7 mouse cellular contexts compared by ENCODE assay signal in the genomic region with DNA sequence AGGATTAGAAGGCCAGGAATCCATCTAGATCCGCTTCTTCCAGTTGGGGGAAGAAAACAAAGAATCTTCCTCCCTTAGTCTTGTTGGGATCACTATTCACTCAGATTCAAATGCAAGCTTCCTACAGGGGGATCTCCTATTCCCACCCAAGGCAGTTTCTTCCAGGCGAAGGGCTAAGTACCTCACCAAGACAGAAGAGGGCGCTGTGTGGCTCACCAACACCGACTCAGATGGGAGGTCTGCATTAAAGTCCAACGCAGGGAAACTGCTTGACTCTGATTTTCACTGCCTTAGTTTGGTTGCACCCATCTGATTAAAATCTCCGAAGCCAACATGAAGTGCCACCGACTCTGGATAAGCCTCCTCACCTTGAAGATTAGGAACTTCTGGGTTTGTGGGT. TPM values are rescaled to one million over a fixed set of nuclear protein-coding genes. Genes with fewer than 3 reads are reported as not detected.
DNase-seq lines count a peak whose midpoint lies in the region; ATAC-seq and TF ChIP-seq lines count a peak whose summit lies in the region.

No protein-coding gene starts in this region.

- DNase-seq in hindbrain, embryonic 11.5 days (ENCODE audit: low spot score): peak; percentile 53
- no peak for DNase-seq in spleen, adult 2 months (ENCODE audit: low read depth in 1 of 2, low spot score in 2 of 2)
- DNase-seq in spleen, postnatal 4 days (ENCODE audit: low spot score in 2 of 2): no peak
- peak; percentile 64 for DNase-seq in embryo, embryonic 10.5 days (ENCODE audit: low spot score)
- peak; percentile 72 for DNase-seq in testis, postnatal 10 days (ENCODE audit: low spot score)
- DNase-seq in cerebellum, adult 8-10 months: no peak

- peak; percentile 39; the same call in 1 of the 2 replicates for TF ChIP-seq CTCF in spleen, adult 2 months (IDR thresholded peaks at IDR 0.05; ENCODE audit: extremely low read depth, insufficient read depth, insufficient read length, insufficient replicate concordance)

- no peaks in the 10 kb centered on the region for H3K27me3 ChIP-seq in hindbrain, embryonic 11.5 days (ENCODE audit: control insufficient read depth, insufficient read depth, low read length)
- no peaks in the 10 kb centered on the region for H3K27me3 ChIP-seq in hindbrain, embryonic 12.5 days
- no peaks in the 10 kb centered on the region for H3K27me3 ChIP-seq in spleen, adult 2 months (ENCODE audit: control insufficient read depth, insufficient read depth, low read length)

- no peaks in the 10 kb centered on the region for H3K36me3 ChIP-seq in hindbrain, embryonic 11.5 days (ENCODE audit: control insufficient read depth, insufficient read depth, low read length)
- H3K36me3 ChIP-seq in hindbrain, embryonic 12.5 days: no peaks in the 10 kb centered on the region
- H3K36me3 ChIP-seq in spleen, adult 2 months (ENCODE audit: control insufficient read depth, insufficient read depth, low read length): no peaks in the 10 kb centered on the region

- WGBS in hindbrain, embryonic 11.5 days: 44% methylated on average over 7 of the region's 7 CpGs
- WGBS in hindbrain, embryonic 12.5 days: 38% methylated on average over 7 of the region's 7 CpGs
- 51% methylated on average over 7 of the region's 7 CpGs for WGBS in spleen, adult 2 months

- H3K4me2 ChIP-seq in hindbrain, embryonic 11.5 days (replicated peaks; ENCODE audit: low read depth, low read length): no peak overlapping the region
- H3K4me2 ChIP-seq in hindbrain, embryonic 12.5 days (replicated peaks): no peak overlapping the region

- H3K27ac ChIP-seq in hindbrain, embryonic 11.5 days (ENCODE audit: low read depth, low read length): no peak overlapping the region
- no peak overlapping the region for H3K27ac ChIP-seq in hindbrain, embryonic 12.5 days
- H3K27ac ChIP-seq in spleen, adult 2 months (ENCODE audit: insufficient read depth, low read length): no peak overlapping the region

- TF ChIP-seq POLR2A in spleen, adult 2 months (IDR thresholded peaks at IDR 0.05; ENCODE audit: low read depth, low read length): no peak

- H3K4me1 ChIP-seq in hindbrain, embryonic 11.5 days (replicated peaks; ENCODE audit: control insufficient read depth, insufficient read depth, low read length): no peaks in the 10 kb centered on the region
- H3K4me1 ChIP-seq in hindbrain, embryonic 12.5 days: no peaks in the 10 kb centered on the region
- peaks cover 2% of the 10 kb centered on the region for H3K4me1 ChIP-seq in spleen, adult 2 months (ENCODE audit: control insufficient read depth, insufficient read depth, insufficient read length)

- H3K9ac ChIP-seq in hindbrain, embryonic 11.5 days (ENCODE audit: low read depth, low read length): no peak overlapping the region
- no peak overlapping the region for H3K9ac ChIP-seq in hindbrain, embryonic 12.5 days

- ATAC-seq in hindbrain, embryonic 11.5 days (ENCODE audit: low FRiP score): no peak
- no peak for ATAC-seq in hindbrain, embryonic 12.5 days (ENCODE audit: low FRiP score)

- no peaks in the 10 kb centered on the region for H3K9me3 ChIP-seq in hindbrain, embryonic 11.5 days (ENCODE audit: control insufficient read depth, low read length)
- no peaks in the 10 kb centered on the region for H3K9me3 ChIP-seq in hindbrain, embryonic 12.5 days (replicated peaks)

- no peak overlapping the region for H3K4me3 ChIP-seq in hindbrain, embryonic 11.5 days (ENCODE audit: low read depth, low read length)
- no peak overlapping the region for H3K4me3 ChIP-seq in hindbrain, embryonic 12.5 days
- no peak overlapping the region for H3K4me3 ChIP-seq in spleen, adult 2 months (ENCODE audit: extremely low read depth, insufficient read depth, insufficient read length)

RNA-seq across cellular contexts. Expression of a gene that starts 10.5 kb away (rescaled TPM):
- 3.2 and 3.8 TPM in 2 replicates for polyA plus RNA-seq in hindbrain, embryonic 11.5 days (2014; fragmentation: Nextera tagmentation; extraction: Ambion mirVana)
- polyA plus RNA-seq in hindbrain, embryonic 12.5 days (2016; fragmentation: Nextera tagmentation; extraction: Ambion mirVana): 4.4 and 5.7 TPM in 2 replicates
- 1.9 and 2.2 TPM in 2 replicates for polyA plus RNA-seq in spleen, adult 2 months (2012; rRNA removed)

Comparison
In these comparisons a context has a peak if more than half of its experiments do, and no peak if none do; other contexts are left out.
1. DNase-seq: peak in hindbrain, embryonic 11.5 days (single experiment), embryo, embryonic 10.5 days (single experiment) and testis, postnatal 10 days (single experiment); none in spleen, adult 2 months (0 of 2), spleen, postnatal 4 days (0 of 2) and cerebellum, adult 8-10 months (single experiment).